Mouse (Mus musculus): ENCODE measurements around the gene Rdh16.

DNA sequence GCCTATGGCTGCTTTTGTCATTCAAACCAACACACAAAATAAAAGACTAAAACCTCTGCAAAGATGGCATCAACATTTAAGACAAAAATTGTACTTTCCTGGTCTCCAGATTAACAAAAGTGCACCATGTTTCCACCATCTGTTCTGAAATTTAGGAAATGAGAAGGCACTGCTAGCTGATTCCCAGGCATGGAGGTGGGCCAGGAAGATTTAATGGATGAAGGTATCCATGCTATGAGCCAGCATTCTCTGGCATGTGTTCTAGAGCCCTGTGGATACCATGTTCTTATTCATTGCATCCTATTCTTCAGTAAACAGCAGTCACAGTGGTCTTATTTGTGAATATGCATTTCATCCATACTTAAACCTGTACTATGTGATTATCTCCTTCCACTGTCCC is 55.4 kb downstream of the Rdh16 start:
- TF ChIP-seq POLR2A (IDR thresholded peaks at IDR 0.05; ENCODE audit: extremely low read depth, insufficient read depth, low read length) (no peak), CTCF (IDR thresholded peaks at IDR 0.05; ENCODE audit: extremely low read depth, insufficient read depth, low read length) (no peak)
